Mouse (Mus musculus): ENCODE data around the gene Gm12169. TPM values are rescaled to one million over a fixed set of nuclear protein-coding genes. Genes with fewer than 3 reads are reported as not detected.

Gm12169 gene
- polyA plus RNA-seq, 1 experiment from 2014 or later, result not detected

- H3K27ac ChIP-seq (ENCODE audit: low read length), result no peak overlapping the region
- no peaks in the 10 kb centered on the region for H3K4me1 ChIP-seq (replicated peaks; ENCODE audit: control insufficient read depth, insufficient read depth, low read length)
- H3K4me3 ChIP-seq (replicated peaks; ENCODE audit: low read length), result no peak overlapping the region
- no peak for ATAC-seq
- H3K9ac ChIP-seq (replicated peaks; ENCODE audit: low read depth, low read length), result no peak overlapping the region
- H3K4me2 ChIP-seq (ENCODE audit: low read length), result no peak overlapping the region
- 71% methylated on average over 5 of the region's 5 CpGs for WGBS
- H3K36me3 ChIP-seq (ENCODE audit: control insufficient read depth, insufficient read depth), result no peaks in the 10 kb centered on the region
- H3K9me3 ChIP-seq (ENCODE audit: control insufficient read depth, low read length), result no peaks in the 10 kb centered on the region
- no peaks in the 10 kb centered on the region for H3K27me3 ChIP-seq (replicated peaks; ENCODE audit: control insufficient read depth, insufficient read depth, low read length)
These were observed 54.8 kb downstream of the Gm12169 start for GRCm38 (mm10) chr11:46578771-46579281.

- H3K4me3 ChIP-seq (replicated peaks; ENCODE audit: low read length), result no peak overlapping the region
- H3K4me2 ChIP-seq (ENCODE audit: low read length), result no peak overlapping the region
- no peaks in the 10 kb centered on the region for H3K27me3 ChIP-seq (replicated peaks; ENCODE audit: control insufficient read depth, insufficient read depth, low read length)
- no peaks in the 10 kb centered on the region for H3K36me3 ChIP-seq (ENCODE audit: control insufficient read depth, insufficient read depth)
- H3K27ac ChIP-seq (ENCODE audit: low read length), result no peak overlapping the region
- H3K9me3 ChIP-seq (ENCODE audit: control insufficient read depth, low read length), result no peaks in the 10 kb centered on the region
- no peak overlapping the region for H3K9ac ChIP-seq (replicated peaks; ENCODE audit: low read depth, low read length)
- H3K4me1 ChIP-seq (replicated peaks; ENCODE audit: control insufficient read depth, insufficient read depth, low read length), result no peaks in the 10 kb centered on the region
- ATAC-seq, result no peak
- WGBS, result 85% methylated on average over 3 of the region's 3 CpGs
These were observed 56.4 kb downstream of the Gm12169 start for GRCm38 (mm10) chr11:46580428-46580827.

DNA sequence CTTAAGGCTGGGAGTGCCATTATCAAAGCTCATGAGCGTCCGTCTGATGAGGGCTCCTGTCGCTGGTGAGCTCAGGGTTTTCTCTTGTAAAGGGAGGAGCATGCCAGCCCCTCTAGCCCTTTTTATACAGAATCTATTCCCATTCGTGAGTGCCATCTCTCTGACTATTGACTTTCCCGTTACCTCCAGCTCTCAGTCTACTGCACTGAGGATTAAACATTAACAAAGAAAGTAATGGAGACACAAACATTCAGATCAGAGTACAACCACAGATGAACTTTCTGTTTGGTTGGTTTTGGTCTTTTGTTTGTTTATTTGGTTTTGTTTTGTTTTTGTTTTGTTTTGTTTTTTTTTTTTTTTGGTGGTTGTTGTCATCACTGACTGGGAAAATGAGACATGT lies 58.7 kb downstream of the Gm12169 start:
- H3K36me3 ChIP-seq (ENCODE audit: control insufficient read depth, insufficient read depth), result no peaks in the 10 kb centered on the region
- H3K4me2 ChIP-seq (ENCODE audit: low read length), result no peak overlapping the region
- no peak overlapping the region for H3K4me3 ChIP-seq (replicated peaks; ENCODE audit: low read length)
- H3K9me3 ChIP-seq (ENCODE audit: control insufficient read depth, low read length), result no peaks in the 10 kb centered on the region
- no peak overlapping the region for H3K27ac ChIP-seq (ENCODE audit: low read length)
- no peak for ATAC-seq
- H3K27me3 ChIP-seq (replicated peaks; ENCODE audit: control insufficient read depth, insufficient read depth, low read length), result no peaks in the 10 kb centered on the region
- WGBS, result 78% methylated on average over 5 of the region's 5 CpGs
- H3K9ac ChIP-seq (replicated peaks; ENCODE audit: low read depth, low read length), result no peak overlapping the region
- H3K4me1 ChIP-seq (replicated peaks; ENCODE audit: control insufficient read depth, insufficient read depth, low read length), result no peaks in the 10 kb centered on the region

Other genes starting within 250 kb of the Gm12169 start
- gene Cyfip2, start 211.4 kb upstream of the Gm12169 start, polyA plus RNA-seq (2015; fragmentation: Nextera tagmentation; extraction: Ambion mirVana), result 88.4 and 91.4 TPM in 2 replicates
- not detected in 2 replicates for gene Itk, start 134.7 kb upstream of the Gm12169 start, polyA plus RNA-seq (2015; fragmentation: Nextera tagmentation; extraction: Ambion mirVana)
- gene Fam71b, start 127.7 kb upstream of the Gm12169 start, polyA plus RNA-seq (2015; fragmentation: Nextera tagmentation; extraction: Ambion mirVana), result not detected in 2 replicates
- gene Med7, start 87.3 kb upstream of the Gm12169 start, polyA plus RNA-seq (2015; fragmentation: Nextera tagmentation; extraction: Ambion mirVana), result 73.1 and 88.4 TPM in 2 replicates
- 0.15 and 0.34 TPM in 2 replicates for gene Havcr2, start 69.3 kb upstream of the Gm12169 start, polyA plus RNA-seq (2015; fragmentation: Nextera tagmentation; extraction: Ambion mirVana)
- not detected in 2 replicates for gene BC053393, start 47.3 kb downstream of the Gm12169 start, polyA plus RNA-seq (2015; fragmentation: Nextera tagmentation; extraction: Ambion mirVana)
- not detected in 2 replicates for gene Dppa1, start 105.0 kb downstream of the Gm12169 start, polyA plus RNA-seq (2015; fragmentation: Nextera tagmentation; extraction: Ambion mirVana)
- gene Timd2, start 182.8 kb downstream of the Gm12169 start, polyA plus RNA-seq (2015; fragmentation: Nextera tagmentation; extraction: Ambion mirVana), result 0.10 TPM in 1 of 2 replicates, not detected in the other
- gene Havcr1, start 210.9 kb downstream of the Gm12169 start, polyA plus RNA-seq (2015; fragmentation: Nextera tagmentation; extraction: Ambion mirVana), result not detected in 2 replicates

All from forebrain, embryonic 16.5 days (tissue).